Mouse (Mus musculus) midbrain, embryonic 12.5 days (tissue): ENCODE measurements around the gene Spdya. TPM values are rescaled to one million over a fixed set of nuclear protein-coding genes. Genes with fewer than 3 reads are reported as not detected.
A peak's percentile ranks its signal among the peaks of the same experiment; 100 is the strongest.
"Not testable (repeated sequence)": the region's sequence is repeated elsewhere in the genome, so short reads cannot be mapped to it uniquely, and the experiment has no call there.

Experiments used
- ATAC-seq: fragments of 200-750 bp; cut with Nextera tagmentation; 2 replicates; pipeline ENCODE4 v1.8.0; 2017; ENCODE audit warnings: low read depth, moderate TSS enrichment, moderate library complexity; ENCODE audit not compliant: low FRiP score
- H3K27ac ChIP-seq: fragments of 300-500 bp; sonication (generic); replicated peaks from 2 replicates; pipeline ENCODE4 v1.5.1; 2016; ENCODE audit warnings: mild to moderate bottlenecking
- H3K27me3 ChIP-seq: fragments of 300-500 bp; sonication (generic); 2 replicates; pipeline ENCODE4 v1.6.1; 2016; ENCODE audit warnings: mild to moderate bottlenecking
- H3K36me3 ChIP-seq: fragments of 300-500 bp; sonication (generic); 2 replicates; pipeline ENCODE4 v1.6.1; 2016
- H3K4me1 ChIP-seq: fragments of 300-500 bp; sonication (generic); 2 replicates; pipeline ENCODE4 v1.6.1; 2016
- H3K4me2 ChIP-seq: fragments of 300-500 bp; sonication (generic); replicated peaks from 2 replicates; pipeline ENCODE4 v1.6.1; 2016; ENCODE audit warnings: mild to moderate bottlenecking, moderate library complexity
- H3K4me3 ChIP-seq: fragments of 300-500 bp; sonication (generic); 2 replicates; pipeline ENCODE4 v1.5.1; 2016; ENCODE audit warnings: mild to moderate bottlenecking
- H3K9ac ChIP-seq: fragments of 300-500 bp; sonication (generic); replicated peaks from 2 replicates; pipeline ENCODE4 v1.6.1; 2016; ENCODE audit warnings: mild to moderate bottlenecking, moderate library complexity
- H3K9me3 ChIP-seq: fragments of 300-500 bp; sonication (generic); 2 replicates; pipeline ENCODE4 v1.6.1; 2016; ENCODE audit warnings: mild to moderate bottlenecking
- WGBS: fragments of 180-500 bp; shearing (Covaris S2); methylation state at CpG from one replicate; pipeline ENCODE4 v1.1.7; 2016; 5-methylcytosine and 5-hydroxymethylcytosine counted together
- polyA plus RNA-seq: library from polyadenylated mRNA; unstranded; fragments of >200 nt; fragmentation: Nextera tagmentation; extraction: Ambion mirVana; gene quantifications from 2 replicates; pipeline ENCODE4 v1.2.1, GENCODE M21; 2016

Gene Spdya
- polyA plus RNA-seq = 1.1 and 2.0 TPM in 2 replicates

DNA sequence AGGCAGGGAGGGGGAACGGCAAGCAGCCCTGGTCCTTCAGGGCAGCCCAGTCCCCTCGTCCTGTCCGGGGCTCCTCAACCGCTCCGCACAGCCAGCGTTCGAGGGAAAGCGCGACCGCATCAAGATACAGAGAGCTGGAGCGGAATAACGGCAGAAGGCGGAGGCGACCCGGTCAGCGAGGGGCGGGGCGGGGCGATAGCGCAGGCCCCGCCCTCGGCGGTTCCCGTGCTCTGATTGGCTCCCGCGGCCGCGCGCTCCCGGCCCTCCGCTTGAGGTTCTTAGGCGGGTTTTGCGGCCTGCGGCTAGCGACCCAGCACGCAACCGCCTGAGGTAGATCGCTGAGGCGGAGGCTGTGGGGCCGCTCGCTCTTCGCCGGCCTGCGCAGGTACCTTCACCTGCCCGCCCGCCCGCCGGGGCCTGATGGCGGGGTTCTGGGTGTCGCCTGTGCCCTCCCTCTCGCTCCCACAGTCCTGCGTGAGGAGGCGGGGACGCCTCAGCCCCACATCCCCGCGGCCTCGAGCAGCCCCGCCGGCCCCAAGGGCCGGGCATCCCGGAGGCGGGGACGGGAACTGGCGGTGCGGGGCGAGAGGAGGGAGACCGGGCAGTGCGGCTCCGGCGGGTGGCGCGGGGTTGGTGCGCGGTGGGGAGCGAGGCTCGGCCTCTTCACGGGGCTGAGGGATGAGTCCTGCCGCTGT lies at the start of gene Spdya:
TSS of gene Spdya (plus strand) at position 305 of the 695 bp plus-strand sequence.
- Histone ChIP-seq H3K9me3 (no peaks in the 10 kb centered on the region), H3K4me2 (peak within 1 kb of the TSS; percentile 98), H3K9ac (peak within 1 kb of the TSS; percentile 86), H3K27ac (peak within 1 kb of the TSS; percentile 55), H3K4me3 (peak within 1 kb of the TSS; percentile 68), H3K4me1 (peaks cover 10% of the 10 kb centered on the region), H3K27me3 (peaks cover 34% of the 10 kb centered on the region), H3K36me3 (no peaks in the 10 kb centered on the region)
- WGBS = under 1% methylated on average over 58 of the region's 78 CpGs
- ATAC-seq = peak; percentile 97

DNA sequence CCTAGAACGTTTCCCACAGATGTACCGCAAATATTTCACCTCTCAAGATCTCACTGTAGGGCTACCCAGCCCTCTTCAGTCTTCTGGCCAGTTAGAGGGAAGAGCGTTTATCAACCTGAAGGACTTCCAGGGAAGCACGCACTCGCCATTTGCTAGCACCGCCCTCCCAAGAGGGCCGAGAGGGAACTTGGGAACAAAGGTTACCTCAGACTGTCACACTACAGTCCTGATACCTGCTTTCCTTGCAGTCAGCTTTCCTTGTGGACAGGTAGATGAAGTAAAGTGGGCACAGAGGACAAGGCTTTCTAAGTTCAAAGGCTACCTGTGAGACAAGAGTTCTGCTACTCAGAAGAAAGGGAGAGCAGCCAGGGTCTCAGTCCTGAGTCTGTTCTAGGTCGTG lies 45.0 kb upstream of the Spdya start:
- Histone ChIP-seq H3K4me2 (no peak overlapping the region), H3K4me1 (no peaks in the 10 kb centered on the region), H3K4me3 (no peak overlapping the region), H3K36me3 (peaks cover 78% of the 10 kb centered on the region), H3K27me3 (no peaks in the 10 kb centered on the region), H3K9me3 (no peaks in the 10 kb centered on the region), H3K27ac (no peak overlapping the region), H3K9ac (no peak overlapping the region)
- no peak for ATAC-seq
- 92% methylated on average over 8 of the region's 8 CpGs for WGBS

DNA sequence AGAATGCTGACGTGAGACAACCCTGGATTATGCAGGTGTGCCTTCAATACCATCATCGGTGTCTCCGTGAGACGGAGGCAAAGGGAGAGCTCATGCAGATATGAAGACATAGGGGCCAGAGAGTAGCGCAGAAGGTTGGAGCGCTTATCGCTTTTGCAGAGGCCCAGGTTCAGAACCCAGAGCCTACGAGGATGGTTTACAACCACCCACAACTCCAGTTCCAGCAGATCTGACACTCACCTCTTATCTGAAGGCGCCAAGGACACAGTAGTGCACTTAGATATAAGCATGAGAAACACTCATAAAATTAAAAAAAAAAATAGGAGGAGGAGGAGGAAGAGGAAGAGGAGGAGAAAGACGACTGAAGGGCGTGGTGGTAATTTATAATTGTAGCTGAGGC lies 41.6 kb upstream of the Spdya start:
- Histone ChIP-seq H3K9me3 (no peaks in the 10 kb centered on the region), H3K27ac (no peak overlapping the region), H3K4me2 (no peak overlapping the region), H3K36me3 (peaks cover 78% of the 10 kb centered on the region), H3K27me3 (no peaks in the 10 kb centered on the region), H3K4me3 (no peak overlapping the region), H3K9ac (no peak overlapping the region), H3K4me1 (no peaks in the 10 kb centered on the region)
- 98% methylated on average over 11 of the region's 11 CpGs for WGBS
- no peak for ATAC-seq

DNA sequence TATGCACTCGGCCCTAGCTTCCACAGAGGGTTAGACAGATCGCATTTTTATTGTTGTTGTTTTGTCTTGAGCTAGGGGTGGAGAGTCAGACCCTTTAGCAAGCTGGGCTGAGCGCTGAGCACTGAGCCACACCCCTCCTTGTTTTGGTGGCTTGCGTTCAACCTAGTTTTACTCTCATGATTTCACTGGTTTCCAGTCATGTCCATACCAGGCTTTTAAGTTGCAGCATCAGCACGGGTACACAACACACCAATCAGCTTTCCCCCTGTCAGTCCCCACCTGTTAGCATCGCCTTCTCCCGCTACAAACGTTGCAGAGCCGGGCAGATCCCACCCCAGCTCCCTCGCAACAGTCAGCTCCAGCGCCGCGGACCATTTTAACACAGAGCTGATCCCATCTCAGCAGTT lies 25.6 kb upstream of the Spdya start:
- Histone ChIP-seq H3K36me3 (peaks cover 14% of the 10 kb centered on the region; the same call in 1 of the 2 replicates), H3K9ac (peak overlapping the region; percentile 62), H3K9me3 (no peaks in the 10 kb centered on the region), H3K27ac (peak overlapping the region; percentile 96), H3K4me3 (peak overlapping the region; percentile 69), H3K4me2 (peak overlapping the region; percentile 74), H3K4me1 (peaks cover 17% of the 10 kb centered on the region), H3K27me3 (no peaks in the 10 kb centered on the region)
- ATAC-seq = peak; percentile 58; the same call in 1 of the 2 replicates
- WGBS = 0% methylated on average over 13 of the region's 13 CpGs

DNA sequence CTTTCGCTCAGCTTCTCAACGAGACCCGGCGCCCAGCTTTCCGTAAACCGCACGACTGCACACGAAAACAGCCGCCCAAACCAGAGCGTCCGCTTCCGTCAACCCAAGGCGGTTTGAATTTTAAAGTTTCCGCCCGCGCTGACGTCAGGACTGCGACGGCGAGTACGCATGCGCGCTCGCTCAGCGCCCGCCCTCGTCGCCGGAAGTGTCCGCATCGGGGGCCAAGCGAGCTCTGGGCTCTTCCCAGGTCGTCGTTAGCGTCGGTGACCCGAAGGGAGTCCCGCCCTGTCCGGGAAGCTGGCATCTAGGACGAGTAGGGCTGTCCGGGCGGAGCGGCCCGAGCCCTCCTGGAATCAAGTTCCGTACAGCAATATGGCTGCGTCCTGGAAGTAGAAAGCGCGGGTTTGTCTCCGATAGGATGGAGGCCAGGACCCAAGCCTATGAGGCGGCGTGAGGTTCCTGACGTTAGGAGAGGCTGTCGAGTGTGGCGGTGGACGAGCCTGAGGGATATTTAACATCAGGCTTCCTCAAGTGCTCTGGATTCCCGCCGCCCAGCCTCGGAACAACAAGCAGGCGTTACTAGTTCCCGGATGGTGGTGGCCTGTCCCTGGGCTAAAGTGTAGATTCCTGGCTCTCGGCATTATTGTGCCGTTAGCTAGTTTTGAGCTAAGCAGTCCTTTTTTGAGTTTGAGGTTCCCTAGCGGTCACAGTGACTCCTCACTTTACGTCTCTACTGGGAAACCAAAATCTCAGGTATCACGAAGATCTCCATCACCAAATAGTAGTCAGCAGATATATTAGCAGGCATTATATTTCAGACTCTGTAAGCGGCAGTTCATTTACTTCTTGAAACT lies 24.9 kb upstream of the Spdya start, which contains the start of gene Ndc80:
TSS of gene Ndc80 (minus strand) at position 147 of the 854 bp plus-strand sequence.
- peak within 1 kb of the TSS; percentile 69 for H3K4me3 ChIP-seq
- H3K4me2 ChIP-seq = peak within 1 kb of the TSS; percentile 74
- peak within 1 kb of the TSS; percentile 96 for H3K27ac ChIP-seq
- peaks cover 17% of the 10 kb centered on the region for H3K4me1 ChIP-seq
- WGBS = under 1% methylated on average over 66 of the region's 66 CpGs
- no peaks in the 10 kb centered on the region for H3K27me3 ChIP-seq
- H3K9me3 ChIP-seq = no peaks in the 10 kb centered on the region
- peak within 1 kb of the TSS; percentile 62 for H3K9ac ChIP-seq
- H3K36me3 ChIP-seq = peaks cover 11% of the 10 kb centered on the region; the same call in 1 of the 2 replicates
- peak; percentile 97 for ATAC-seq

DNA sequence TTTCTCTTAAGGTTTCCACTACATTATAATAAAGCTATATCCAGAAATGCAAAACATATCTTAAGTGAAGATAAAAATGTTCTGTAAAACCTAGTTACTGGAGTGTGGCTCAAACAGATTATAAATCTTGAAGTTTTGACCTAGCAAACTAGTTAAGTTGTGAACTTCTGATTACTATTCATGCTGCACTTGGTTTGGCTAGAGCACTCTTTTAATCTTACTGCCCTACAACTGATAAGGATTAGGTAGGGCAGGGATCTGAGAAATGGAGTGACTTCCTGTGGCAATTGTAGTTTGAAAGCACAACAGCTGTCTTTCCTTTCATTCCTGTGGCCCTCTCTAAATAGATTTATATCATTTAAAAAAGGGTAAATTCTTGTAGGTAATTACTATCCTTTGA lies 23.8 kb upstream of the Spdya start:
- Histone ChIP-seq H3K9me3 (no peaks in the 10 kb centered on the region), H3K27ac (no peak overlapping the region), H3K4me2 (no peak overlapping the region), H3K4me1 (peaks cover 17% of the 10 kb centered on the region), H3K36me3 (peaks cover 4% of the 10 kb centered on the region; the same call in 1 of the 2 replicates), H3K9ac (no peak overlapping the region), H3K4me3 (no peak overlapping the region), H3K27me3 (no peaks in the 10 kb centered on the region)
- ATAC-seq = no peak

DNA sequence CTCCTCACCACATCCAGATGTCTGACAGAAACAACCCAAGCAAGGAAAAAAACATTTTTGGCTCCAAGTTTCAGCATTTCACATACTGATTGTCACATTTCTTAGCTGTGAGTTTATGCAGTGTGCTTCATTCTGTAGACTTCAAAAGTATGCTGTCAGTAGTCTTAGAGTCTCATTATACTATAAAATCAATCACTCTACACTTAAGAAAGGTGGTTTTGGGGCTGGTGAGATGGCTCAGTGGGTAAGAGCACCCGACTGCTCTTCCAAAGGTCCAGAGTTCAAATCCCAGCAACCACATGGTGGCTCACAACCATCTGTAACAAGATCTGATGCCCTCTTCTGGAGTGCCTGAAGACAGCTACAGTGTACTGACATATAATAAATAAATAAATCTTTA lies 16.3 kb upstream of the Spdya start:
- not testable (repeated sequence) for H3K4me3 ChIP-seq, H3K27me3 ChIP-seq, H3K27ac ChIP-seq, ATAC-seq, H3K4me2 ChIP-seq, H3K4me1 ChIP-seq, H3K9ac ChIP-seq, H3K36me3 ChIP-seq, H3K9me3 ChIP-seq
- 80% methylated on average over 1 of the region's 1 CpGs for WGBS

DNA sequence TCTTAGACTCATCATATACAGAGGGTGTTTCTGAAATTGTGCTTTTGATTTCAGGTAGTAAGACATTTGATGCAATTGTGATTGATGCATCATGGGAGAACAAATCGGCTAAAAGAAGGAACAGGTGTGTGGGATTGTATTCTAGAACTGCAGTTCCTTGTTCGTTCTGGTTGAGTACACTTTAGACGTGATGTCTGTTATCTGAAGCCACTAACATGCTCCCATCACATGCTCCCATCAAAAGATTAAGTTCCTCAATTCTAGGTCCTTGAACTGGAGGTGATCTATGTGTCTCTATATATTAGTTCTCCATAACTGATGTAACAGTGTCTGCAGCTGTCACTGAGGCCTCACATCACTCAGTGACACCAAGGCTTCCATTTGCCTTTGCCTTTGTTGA lies 14.7 kb upstream of the Spdya start:
- no peak overlapping the region for H3K9ac ChIP-seq
- 89% methylated on average over 3 of the region's 3 CpGs for WGBS
- no peaks in the 10 kb centered on the region for H3K27me3 ChIP-seq
- no peaks in the 10 kb centered on the region for H3K9me3 ChIP-seq
- ATAC-seq = no peak
- no peaks in the 10 kb centered on the region for H3K4me1 ChIP-seq
- no peaks in the 10 kb centered on the region for H3K36me3 ChIP-seq
- no peak overlapping the region for H3K4me2 ChIP-seq
- H3K27ac ChIP-seq = no peak overlapping the region
- H3K4me3 ChIP-seq = no peak overlapping the region

DNA sequence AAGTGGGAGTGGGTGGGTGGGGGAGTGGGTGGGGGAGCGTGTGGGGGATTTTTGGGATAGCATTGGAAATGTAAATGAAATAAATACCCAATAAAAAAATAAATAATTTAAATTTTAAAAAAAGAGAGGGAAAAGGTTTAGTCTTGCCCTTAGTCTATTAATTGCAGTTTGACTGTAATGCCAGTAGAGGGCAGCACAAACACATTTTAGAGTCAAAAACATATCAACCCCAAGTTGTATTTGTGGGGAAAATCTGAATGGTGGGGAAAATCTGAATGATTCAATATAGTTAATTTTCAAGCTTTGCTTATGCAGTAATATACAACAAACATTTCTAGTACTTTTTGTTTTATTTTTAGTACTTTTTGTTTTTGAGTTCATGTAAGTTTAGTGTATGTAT lies 3.3 kb upstream of the Spdya start:
- Histone ChIP-seq H3K4me3 (no peak overlapping the region), H3K27me3 (peaks cover 28% of the 10 kb centered on the region), H3K9ac (no peak overlapping the region), H3K9me3 (no peaks in the 10 kb centered on the region), H3K4me1 (peaks cover 10% of the 10 kb centered on the region), H3K4me2 (no peak overlapping the region), H3K36me3 (no peaks in the 10 kb centered on the region), H3K27ac (no peak overlapping the region)
- no peak for ATAC-seq
- 0% methylated on average over 1 of the region's 1 CpGs for WGBS

DNA sequence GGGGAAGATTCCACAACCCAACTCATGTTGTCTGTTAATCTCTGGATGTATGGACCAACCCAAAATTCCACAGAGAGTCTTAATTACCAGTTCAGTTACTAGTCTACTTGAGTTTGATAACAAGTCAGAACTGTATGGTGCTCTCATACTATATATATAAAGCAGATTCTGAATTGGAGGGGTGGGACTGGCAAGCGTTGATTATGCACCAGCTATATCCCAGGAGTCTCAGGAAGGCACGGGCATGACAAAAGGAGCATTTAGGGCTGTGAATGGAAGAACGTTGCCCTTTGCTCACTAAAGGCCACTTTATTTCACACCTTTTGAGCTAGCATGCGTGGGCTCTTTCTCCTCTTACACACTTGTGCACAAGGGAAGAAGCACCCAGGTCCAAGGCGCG lies 511 bp upstream of the Spdya start:
- Histone ChIP-seq H3K27ac (no peak overlapping the region), H3K9ac (peak overlapping the region; percentile 66)
- peak; percentile 17; the same call in 1 of the 2 replicates for ATAC-seq

DNA sequence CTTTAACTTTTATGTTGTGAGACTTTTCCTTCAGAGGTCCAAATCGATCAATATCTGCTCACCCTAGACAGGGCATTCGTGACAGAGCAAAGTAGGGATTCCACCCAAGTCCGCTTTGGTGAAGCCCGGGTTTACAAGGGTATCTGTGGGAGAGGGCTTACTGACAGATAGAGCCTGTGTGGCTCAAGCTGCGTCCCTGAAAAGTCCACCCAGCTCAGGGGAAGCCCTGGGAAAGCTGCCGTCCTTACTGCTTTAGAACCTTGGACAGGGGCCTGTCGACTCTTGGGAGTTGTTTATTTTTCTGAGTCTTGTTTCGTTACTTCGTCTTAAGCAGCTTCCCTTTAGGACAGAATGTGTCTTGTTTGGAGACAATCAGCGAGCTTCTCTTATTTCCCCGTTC lies 1.0 kb downstream of the Spdya start:
- no peaks in the 10 kb centered on the region for H3K9me3 ChIP-seq
- peaks cover 10% of the 10 kb centered on the region for H3K4me1 ChIP-seq
- H3K4me3 ChIP-seq = peak overlapping the region; percentile 68
- no peaks in the 10 kb centered on the region for H3K36me3 ChIP-seq
- no peak for ATAC-seq
- H3K9ac ChIP-seq = peak overlapping the region; percentile 86; the same call in 1 of the 2 replicates
- peaks cover 34% of the 10 kb centered on the region for H3K27me3 ChIP-seq
- H3K4me2 ChIP-seq = peak overlapping the region; percentile 98
- WGBS = 9% methylated on average over 11 of the region's 11 CpGs
- no peak overlapping the region for H3K27ac ChIP-seq

More for the DNA sequence above, 511 bp upstream of the Spdya start:
- WGBS = 12% methylated on average over 4 of the region's 6 CpGs
- Histone ChIP-seq H3K4me2 (peak overlapping the region; percentile 98), H3K4me3 (peak overlapping the region; percentile 68), H3K36me3 (no peaks in the 10 kb centered on the region), H3K27me3 (peaks cover 34% of the 10 kb centered on the region), H3K4me1 (peaks cover 10% of the 10 kb centered on the region), H3K9me3 (no peaks in the 10 kb centered on the region)

DNA sequence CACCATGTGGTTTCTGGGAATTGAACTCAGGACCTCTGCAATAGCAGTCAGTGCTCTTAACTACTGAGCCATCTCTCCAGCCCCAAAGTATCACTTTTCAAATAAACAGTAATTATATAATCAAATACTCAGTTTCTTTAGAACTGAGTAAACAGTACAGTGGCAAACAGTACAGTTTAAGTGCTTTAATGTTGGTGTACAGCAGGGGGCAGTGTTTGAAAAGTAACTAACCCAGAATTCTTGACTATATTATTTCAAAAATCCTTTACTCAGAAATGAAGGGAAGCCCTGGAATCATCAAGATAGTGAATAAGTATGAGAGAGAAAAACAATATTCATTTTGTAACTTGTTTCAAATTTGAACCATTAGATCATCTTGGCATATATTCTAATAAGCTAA lies 9.8 kb downstream of the Spdya start:
- no peak overlapping the region for H3K4me3 ChIP-seq
- H3K9me3 ChIP-seq = no peaks in the 10 kb centered on the region
- no peaks in the 10 kb centered on the region for H3K36me3 ChIP-seq
- H3K27me3 ChIP-seq = no peaks in the 10 kb centered on the region
- H3K4me2 ChIP-seq = no peak overlapping the region
- H3K4me1 ChIP-seq = no peaks in the 10 kb centered on the region
- H3K9ac ChIP-seq = no peak overlapping the region
- ATAC-seq = no peak
- H3K27ac ChIP-seq = no peak overlapping the region
